Mouse (Mus musculus): ENCODE measurements around the gene Rab3gap2.

GRCm38 (mm10) chr1:185216762-185217161 is 12.8 kb downstream of the Rab3gap2 start:
- TF ChIP-seq CTCF (IDR thresholded peaks at IDR 0.05; ENCODE audit: borderline replicate concordance, insufficient read depth, low read depth, low read length) (no peak), POLR2A (IDR thresholded peaks at IDR 0.05; ENCODE audit: borderline replicate concordance, insufficient read depth, low read length) (no peak)
